Mouse (Mus musculus) erythroblast, embryonic 14.5 days (primary cell): Measurements from ENCODE around the gene Ncoa3. TPM values are rescaled to one million over a fixed set of nuclear protein-coding genes. Genes with fewer than 3 reads are reported as not detected.

Experiments used
- H3K27me3 ChIP-seq: 2 replicates; pipeline ENCODE4 v1.6.1; 2012; ENCODE audit warnings: inconsistent platforms; ENCODE audit not compliant: control insufficient read depth
- H3K36me3 ChIP-seq: 2 replicates; pipeline ENCODE4 v1.6.1; 2012; ENCODE audit warnings: mild to moderate bottlenecking, inconsistent platforms; ENCODE audit not compliant: control insufficient read depth
- H3K4me1 ChIP-seq: 2 replicates; pipeline ENCODE4 v1.6.1; 2012; ENCODE audit warnings: inconsistent platforms; ENCODE audit not compliant: control insufficient read depth
- H3K4me3 ChIP-seq: replicated peaks from 2 replicates; pipeline ENCODE3; 2012; ENCODE audit warnings: moderate library complexity, mild to moderate bottlenecking, inconsistent platforms
- H3K9me3 ChIP-seq: 2 replicates; pipeline ENCODE4 v1.6.1; 2012; ENCODE audit warnings: low read length, inconsistent platforms, mixed read lengths; ENCODE audit not compliant: control insufficient read depth
- GATA1 ChIP-seq: IDR thresholded peaks from 2 replicates; pipeline ENCODE4 v1.6.1; 2012; ENCODE audit warnings: low read length, inconsistent platforms, mixed read lengths
- TAL1 ChIP-seq: IDR thresholded peaks from 3 replicates; pipeline ENCODE4 v1.6.1; 2012; ENCODE audit warnings: low read length, inconsistent platforms, mixed read lengths
- polyA plus RNA-seq: library from polyadenylated mRNA; stranded (reverse); fragments of >175 nt; gene quantifications from 2 replicates; pipeline ENCODE4 v1.2.3, GENCODE M21; 2012

Ncoa3 gene
- polyA plus RNA-seq, 1 experiment: 0.09 TPM

DNA sequence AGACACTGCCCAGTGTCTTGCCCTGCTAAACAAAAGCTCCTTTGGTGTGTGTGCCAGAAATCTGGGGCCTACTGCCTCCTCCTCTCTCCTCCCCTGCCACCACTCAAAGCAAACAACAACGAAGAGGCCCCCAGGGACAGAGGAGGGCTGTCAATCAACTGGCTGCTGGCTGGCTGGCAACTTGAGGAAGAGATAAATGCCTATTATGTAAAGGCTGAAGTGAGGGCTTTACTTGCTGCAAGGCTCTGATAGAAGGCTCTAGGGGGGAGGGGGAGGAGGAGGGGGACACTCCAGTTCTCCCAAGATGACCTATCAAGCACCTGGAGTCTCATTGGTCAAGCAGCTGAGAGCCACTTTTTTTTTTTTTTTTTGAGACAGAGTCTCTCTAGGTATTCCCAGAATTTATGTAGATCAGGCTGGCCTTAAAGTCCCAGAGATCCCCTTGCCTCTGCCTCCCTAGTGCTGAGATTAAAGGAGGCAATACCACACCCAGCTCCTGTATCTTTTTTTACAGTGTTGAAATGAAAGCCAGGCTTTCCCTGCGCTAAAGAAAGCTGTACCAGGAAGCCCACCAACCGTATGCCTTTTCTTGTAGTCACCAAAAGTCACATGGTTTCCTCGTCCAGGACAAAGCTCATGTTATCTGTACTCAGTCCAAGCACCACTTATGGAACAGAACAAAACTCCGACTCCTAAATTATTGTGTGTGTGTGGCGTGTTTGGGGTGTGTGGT, 24.4 kb upstream of the Ncoa3 start:
- Histone ChIP-seq H3K4me1 (peaks cover 32% of the 10 kb centered on the region), H3K27me3 (no peaks in the 10 kb centered on the region), H3K36me3 (no peaks in the 10 kb centered on the region), H3K4me3 (no peak overlapping the region), H3K9me3 (no peaks in the 10 kb centered on the region)
- TF ChIP-seq TAL1 (no peak), GATA1 (no peak)

DNA sequence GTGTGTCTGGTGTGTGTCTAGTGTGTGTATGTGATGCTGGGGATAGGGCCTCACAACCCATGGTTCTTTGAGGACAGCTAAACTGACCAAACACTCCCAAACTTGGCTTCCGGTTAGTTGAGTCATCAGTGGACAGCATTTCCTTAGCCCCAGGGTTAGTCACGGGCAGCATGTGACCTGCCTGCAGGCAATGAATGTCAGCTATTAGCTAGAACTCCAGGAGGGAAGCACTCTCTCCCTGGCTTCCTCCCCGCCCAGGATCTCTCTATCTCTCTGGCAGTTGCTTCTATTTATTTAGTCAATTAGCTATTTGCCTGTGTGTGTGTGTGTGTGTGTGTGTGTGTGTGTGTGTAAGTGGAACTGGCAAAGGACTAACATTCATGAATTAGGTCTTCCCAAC, 23.6 kb upstream of the Ncoa3 start:
- Histone ChIP-seq H3K4me3 (no peak overlapping the region), H3K4me1 (peaks cover 32% of the 10 kb centered on the region), H3K9me3 (no peaks in the 10 kb centered on the region)

DNA sequence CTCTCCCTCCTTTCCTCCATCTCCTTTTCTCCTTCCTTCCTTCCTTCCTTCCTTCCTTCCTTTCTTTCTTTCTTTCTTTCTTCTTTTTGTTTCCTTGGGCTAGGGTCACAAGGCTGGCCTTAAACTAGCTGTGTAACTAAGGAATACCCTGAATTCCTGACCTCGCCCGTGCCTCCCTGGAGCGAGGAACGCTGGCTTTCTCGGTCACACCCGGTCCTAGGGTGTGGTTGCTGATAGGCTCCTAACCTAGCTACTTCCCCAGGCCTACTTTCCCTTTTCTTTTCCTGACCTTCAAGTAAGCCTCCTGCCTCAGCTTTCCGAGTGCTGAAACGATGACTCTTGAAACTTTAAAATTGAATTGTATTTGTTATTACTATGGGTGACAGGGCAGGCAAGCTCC, 23.0 kb upstream of the Ncoa3 start:
- Histone ChIP-seq H3K4me1 (peaks cover 32% of the 10 kb centered on the region), H3K9me3 (no peaks in the 10 kb centered on the region), H3K27me3 (no peaks in the 10 kb centered on the region), H3K36me3 (no peaks in the 10 kb centered on the region), H3K4me3 (no peak overlapping the region)
- TF ChIP-seq TAL1: no peak
- TF ChIP-seq GATA1: no peak

More for the DNA sequence above, 23.6 kb upstream of the Ncoa3 start:
- no peaks in the 10 kb centered on the region for H3K36me3 ChIP-seq
- no peaks in the 10 kb centered on the region for H3K27me3 ChIP-seq
- no peak for TF ChIP-seq GATA1
- TF ChIP-seq TAL1: no peak

DNA sequence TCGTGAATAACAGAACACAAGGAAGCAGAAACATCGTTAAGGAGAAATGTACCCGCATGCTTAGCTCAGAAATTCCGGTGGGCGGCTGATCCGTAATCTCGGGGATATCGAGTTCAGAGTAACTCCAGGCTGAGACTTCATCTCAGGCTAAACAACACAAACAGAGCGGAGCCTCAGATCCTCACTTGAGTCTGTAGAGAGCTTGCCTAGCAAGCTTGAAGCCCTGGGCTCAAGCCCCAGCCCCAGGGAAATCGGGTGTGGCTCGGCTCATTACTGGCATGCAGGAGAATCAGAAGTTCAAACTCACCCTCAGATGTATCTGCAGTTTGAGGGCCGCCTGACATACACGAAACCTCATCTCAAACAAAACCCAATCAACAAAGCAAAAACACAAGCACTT, 22.5 kb upstream of the Ncoa3 start:
- Histone ChIP-seq H3K9me3 (no peaks in the 10 kb centered on the region), H3K27me3 (no peaks in the 10 kb centered on the region), H3K4me3 (no peak overlapping the region), H3K36me3 (no peaks in the 10 kb centered on the region), H3K4me1 (peaks cover 32% of the 10 kb centered on the region)
- no peak for TF ChIP-seq GATA1
- no peak for TF ChIP-seq TAL1

DNA sequence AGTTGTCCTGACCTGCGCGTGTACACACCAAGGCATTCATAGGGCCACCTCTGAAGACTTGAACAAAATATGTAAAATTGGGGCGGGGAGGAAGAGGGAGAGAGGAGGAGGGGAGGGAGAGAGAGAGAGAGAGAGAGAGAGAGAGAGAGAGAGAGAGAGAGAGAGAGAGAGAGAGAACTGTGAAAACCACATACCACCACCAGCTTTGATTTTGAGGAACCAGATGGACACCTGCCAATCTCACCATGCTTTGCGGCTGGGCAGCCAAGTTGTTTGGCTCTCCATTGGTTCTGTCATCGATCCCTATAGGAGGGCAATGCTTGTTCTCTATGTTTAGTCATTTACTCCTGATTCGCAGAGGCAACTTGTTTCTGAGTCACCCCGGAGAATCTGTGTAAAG, 21.7 kb upstream of the Ncoa3 start:
- no peak overlapping the region for H3K4me3 ChIP-seq
- H3K27me3 ChIP-seq: no peaks in the 10 kb centered on the region
- H3K9me3 ChIP-seq: no peaks in the 10 kb centered on the region
- no peaks in the 10 kb centered on the region for H3K36me3 ChIP-seq
- peaks cover 32% of the 10 kb centered on the region for H3K4me1 ChIP-seq
- no peak for TF ChIP-seq TAL1
- no peak for TF ChIP-seq GATA1

DNA sequence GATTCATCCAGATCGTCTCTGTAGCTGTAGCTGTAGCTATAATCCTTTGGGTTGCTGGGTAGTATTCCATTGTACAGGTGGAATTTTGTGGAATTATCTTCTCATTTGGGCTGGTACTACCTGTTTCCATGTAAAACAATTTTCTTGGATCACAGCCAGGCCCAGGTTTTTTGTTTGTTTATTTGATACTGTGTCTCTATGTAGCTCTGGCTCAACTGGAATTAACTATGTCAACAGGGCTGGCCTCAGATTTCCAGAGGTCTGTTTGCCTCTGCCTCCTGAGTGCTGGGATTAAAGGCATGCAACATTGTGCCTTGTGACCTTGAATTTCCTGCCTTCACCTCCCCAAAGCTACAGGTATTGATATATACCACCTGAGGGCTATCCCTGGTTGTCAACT, 18.1 kb upstream of the Ncoa3 start:
- Histone ChIP-seq H3K27me3 (no peaks in the 10 kb centered on the region), H3K9me3 (peaks cover 3% of the 10 kb centered on the region; the same call in 1 of the 2 replicates), H3K36me3 (no peaks in the 10 kb centered on the region), H3K4me1 (peaks cover 10% of the 10 kb centered on the region), H3K4me3 (no peak overlapping the region)
- no peak for TF ChIP-seq TAL1
- TF ChIP-seq GATA1: no peak

DNA sequence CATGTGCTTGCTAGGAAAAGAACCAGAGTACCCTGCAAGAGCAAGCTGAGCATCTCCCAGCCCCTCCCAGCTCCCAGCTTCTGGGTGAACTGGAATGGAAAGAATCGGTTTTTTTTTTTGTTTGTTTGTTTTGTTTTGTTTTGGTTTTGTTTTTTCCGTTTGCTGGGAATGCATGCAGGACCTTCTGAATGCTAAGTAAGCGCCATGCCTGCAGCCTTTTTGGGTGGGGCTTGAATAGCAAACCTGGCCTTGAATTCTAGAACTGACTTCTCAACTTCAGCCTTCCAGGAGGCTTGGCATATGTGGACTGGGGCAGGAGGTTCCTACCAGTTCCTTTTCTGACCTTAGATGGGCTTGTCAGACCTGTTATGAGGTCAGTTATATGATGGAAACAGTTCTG, 16.2 kb upstream of the Ncoa3 start:
- H3K4me1 ChIP-seq: peaks cover 3% of the 10 kb centered on the region
- TF ChIP-seq TAL1: no peak
- TF ChIP-seq GATA1: no peak
- H3K9me3 ChIP-seq: peaks cover 3% of the 10 kb centered on the region; the same call in 1 of the 2 replicates
- H3K36me3 ChIP-seq: no peaks in the 10 kb centered on the region
- no peak overlapping the region for H3K4me3 ChIP-seq
- H3K27me3 ChIP-seq: no peaks in the 10 kb centered on the region

DNA sequence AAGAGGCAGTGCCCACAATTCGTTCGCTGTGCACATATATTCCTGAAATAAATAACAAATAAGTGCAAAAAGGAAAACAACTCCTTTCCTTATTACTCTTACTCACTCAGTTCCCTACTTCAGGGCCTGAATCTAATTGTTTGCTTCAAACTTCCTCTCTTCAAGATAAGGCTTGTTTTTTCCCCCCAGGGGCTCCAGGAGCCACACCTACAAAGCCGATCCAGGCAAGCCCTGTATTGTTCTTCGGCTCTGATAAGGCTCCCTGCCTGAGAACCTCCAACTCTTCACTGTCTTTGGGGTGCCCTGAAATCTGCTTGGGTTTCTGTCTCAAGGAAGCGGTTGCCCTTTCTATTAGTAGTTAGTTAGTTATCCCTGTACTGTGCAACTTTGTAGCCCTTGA, 15.6 kb upstream of the Ncoa3 start:
- H3K36me3 ChIP-seq: no peaks in the 10 kb centered on the region
- no peaks in the 10 kb centered on the region for H3K27me3 ChIP-seq
- TF ChIP-seq GATA1: no peak
- no peak for TF ChIP-seq TAL1
- H3K4me1 ChIP-seq: peaks cover 6% of the 10 kb centered on the region
- peaks cover 3% of the 10 kb centered on the region; the same call in 1 of the 2 replicates for H3K9me3 ChIP-seq
- no peak overlapping the region for H3K4me3 ChIP-seq

DNA sequence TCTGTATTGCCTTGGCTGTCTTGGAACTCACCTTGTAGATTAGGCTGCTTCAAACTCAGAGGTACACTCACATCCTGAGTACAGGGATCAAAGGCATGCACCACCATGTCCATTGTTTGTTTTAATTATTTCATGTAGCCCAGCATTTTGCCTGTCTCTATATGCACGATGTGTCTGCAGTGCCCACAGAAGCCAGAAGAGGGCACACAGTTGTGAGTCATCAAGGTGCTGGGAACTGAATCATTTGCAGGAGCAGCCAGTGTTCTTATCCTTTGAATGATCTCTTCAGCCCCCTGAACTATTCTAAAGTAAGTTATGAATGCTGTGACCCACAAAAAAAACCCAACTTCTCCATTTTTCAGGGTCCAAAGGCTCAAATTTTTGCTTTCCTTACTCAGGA, 14.3 kb upstream of the Ncoa3 start:
- no peaks in the 10 kb centered on the region for H3K27me3 ChIP-seq
- peaks cover 3% of the 10 kb centered on the region; the same call in 1 of the 2 replicates for H3K9me3 ChIP-seq
- H3K36me3 ChIP-seq: no peaks in the 10 kb centered on the region
- no peak overlapping the region for H3K4me3 ChIP-seq
- TF ChIP-seq GATA1 (no peak), TAL1 (no peak)
- peaks cover 18% of the 10 kb centered on the region for H3K4me1 ChIP-seq
